Mouse (Mus musculus) lung, postnatal 14 days (tissue): ENCODE data around the gene Fgf5.

Source experiments
- DNase-seq: peaks from one replicate; pipeline ENCODE4 v3.0.0; 2021

The Fgf5 gene

DNA sequence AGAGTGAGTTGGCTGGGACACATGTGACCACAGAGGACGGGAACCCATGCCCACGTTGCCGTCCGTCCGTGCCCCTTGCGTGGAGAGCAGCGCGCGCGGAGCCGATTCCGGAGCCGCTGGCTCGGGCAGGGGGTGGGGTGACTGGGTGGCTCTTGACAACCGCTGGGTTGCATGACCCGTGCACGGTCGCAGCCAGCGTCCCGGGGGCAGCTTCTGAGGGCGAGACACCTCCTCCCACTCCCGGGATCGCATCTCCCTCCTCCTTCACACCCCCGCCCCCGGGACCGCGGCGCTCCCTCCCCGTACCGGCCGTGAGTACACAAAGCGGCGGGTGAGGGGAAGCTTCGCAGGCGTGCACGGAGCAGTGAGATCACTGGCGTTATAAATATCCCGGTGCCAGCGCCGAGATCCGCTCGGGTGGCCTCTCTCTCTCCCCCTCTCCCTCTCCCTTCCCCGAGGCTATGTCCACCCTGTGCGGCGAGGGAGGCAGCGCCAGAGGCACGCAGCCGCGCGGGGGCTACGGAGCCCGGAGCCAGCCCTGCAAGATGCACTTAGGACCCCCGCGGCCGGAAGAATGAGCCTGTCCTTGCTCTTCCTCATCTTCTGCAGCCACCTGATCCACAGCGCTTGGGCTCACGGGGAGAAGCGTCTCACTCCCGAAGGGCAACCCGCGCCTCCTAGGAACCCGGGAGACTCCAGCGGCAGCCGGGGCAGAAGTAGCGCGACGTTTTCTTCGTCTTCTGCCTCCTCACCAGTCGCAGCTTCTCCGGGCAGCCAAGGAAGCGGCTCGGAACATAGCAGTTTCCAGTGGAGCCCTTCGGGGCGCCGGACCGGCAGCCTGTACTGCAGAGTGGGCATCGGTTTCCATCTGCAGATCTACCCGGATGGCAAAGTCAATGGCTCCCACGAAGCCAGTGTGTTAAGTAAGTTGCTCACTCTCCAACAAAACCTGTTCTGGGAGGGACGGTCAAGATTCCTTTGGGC, at the start of gene Fgf5:
Gene Fgf5, plus strand, starts transcription at position 347 of the 984 bp plus-strand sequence.
- peak; percentile 19 for DNase-seq

- DNase-seq, result no peak
These were observed 41.5 kb upstream of the Fgf5 start for GRCm38 (mm10) chr5:98212501-98212900.

GRCm38 (mm10) chr5:98221956-98222355, 32.0 kb upstream of the Fgf5 start:
- DNase-seq, result no peak

GRCm38 (mm10) chr5:98226710-98227109, 27.3 kb upstream of the Fgf5 start:
- no peak for DNase-seq

DNA sequence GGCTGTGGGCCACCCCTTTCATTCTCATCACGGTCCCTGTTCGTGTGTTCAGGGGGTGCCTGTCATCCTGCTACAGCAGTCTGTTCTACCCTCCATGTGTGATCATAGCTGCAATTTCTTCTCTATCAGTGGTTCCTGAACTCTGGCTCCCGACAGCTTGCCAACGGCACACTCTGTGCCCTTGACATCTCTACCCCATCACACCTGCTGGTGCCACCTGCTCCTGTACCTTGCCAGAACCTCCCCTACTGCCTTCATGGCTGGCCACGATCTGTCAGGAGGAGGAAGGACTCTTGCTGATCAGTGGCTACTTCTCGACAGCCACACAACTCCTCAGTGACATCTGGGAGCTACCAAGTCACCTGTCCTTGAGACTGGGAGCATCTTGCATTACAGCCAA, 24.5 kb upstream of the Fgf5 start:
- no peak for DNase-seq

GRCm38 (mm10) chr5:98238466-98238865, 15.5 kb upstream of the Fgf5 start:
- DNase-seq, result no peak

GRCm38 (mm10) chr5:98241322-98241829, 12.6 kb upstream of the Fgf5 start:
- DNase-seq, result no peak

DNA sequence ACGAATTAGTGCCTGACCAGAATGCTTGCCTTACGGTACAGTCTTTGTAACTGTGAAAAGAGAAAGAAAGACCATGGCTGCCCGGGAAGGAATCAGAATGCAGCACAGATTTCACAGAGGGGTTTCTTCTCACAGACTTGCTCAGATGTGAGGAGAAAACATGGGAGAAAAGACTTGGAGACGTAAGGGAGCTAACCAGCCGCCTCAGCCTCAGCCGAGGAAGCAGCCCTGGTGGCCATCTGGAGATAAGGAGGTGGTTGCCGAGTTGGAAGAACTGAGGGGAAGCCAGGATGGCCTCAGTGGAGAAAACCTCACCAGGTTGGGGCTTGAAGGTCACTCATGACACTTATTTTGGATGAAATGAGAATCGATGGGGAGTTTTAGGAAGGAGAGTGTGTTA, 8.7 kb upstream of the Fgf5 start:
- DNase-seq, result no peak

GRCm38 (mm10) chr5:98245976-98246375, 8.0 kb upstream of the Fgf5 start:
- DNase-seq, result no peak

DNA sequence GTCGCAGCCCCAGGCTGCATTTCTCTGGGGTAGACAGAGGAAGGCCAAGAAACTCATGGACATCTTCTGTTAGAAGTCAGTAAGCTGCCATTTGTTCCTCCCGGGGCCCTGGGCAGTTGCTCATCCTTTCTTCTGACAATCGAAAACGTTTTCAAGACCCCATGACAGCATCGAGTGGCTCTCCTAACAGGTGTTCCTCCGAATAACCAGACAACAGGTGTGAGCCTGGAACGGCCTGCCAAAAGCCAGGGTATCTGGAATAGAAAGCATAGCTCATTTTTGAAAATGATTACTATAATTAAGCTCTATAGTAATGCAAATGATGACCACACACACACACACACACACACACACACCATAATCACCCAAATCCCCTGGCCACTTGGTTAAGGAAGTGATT, 7.2 kb upstream of the Fgf5 start:
- DNase-seq, result no peak

GRCm38 (mm10) chr5:98247516-98247915, 6.5 kb upstream of the Fgf5 start:
- no peak for DNase-seq

DNA sequence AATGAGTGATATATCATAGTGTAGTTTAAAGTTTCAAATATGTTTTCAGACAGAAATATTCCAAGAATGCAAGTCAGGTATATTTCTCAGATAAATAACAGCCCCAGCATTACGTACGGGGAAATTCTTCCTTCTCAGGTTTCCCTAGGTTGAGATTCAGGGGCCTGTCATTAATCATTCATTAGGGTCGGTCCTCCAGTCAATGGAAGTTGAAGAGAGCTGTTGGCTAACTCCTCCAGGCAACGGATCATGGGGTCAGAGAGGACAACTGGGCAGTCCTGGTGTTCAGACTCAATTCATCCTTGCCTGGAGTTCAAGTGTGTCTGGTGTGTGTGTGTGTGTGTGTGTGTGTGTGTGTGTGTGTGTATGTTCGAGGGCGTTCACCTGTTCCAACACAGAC, 837 bp upstream of the Fgf5 start:
- DNase-seq, result no peak

DNA sequence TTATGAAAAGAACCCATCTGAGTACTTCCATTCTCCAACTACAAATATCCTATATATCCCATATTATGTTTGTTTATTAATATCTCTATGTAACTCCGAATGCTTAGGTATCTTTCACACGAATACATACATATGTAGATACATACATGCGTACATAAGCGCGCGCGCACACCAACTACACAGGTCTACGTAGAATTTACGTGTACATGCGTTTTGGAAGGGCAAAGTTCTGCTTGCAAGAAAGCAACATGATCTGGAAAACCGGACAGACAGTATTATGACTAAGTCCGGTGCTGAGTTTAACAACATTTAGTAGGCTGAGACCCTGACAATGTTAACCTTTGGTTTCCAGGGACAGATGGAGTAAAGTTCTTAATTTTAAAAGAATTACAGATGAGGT, 1.2 kb downstream of the Fgf5 start:
- DNase-seq, result no peak

GRCm38 (mm10) chr5:98255760-98256490, 1.9 kb downstream of the Fgf5 start:
- DNase-seq, result no peak

- no peak for DNase-seq
These were observed 21.4 kb downstream of the Fgf5 start for GRCm38 (mm10) chr5:98275318-98275818.

- no peak for DNase-seq
These were observed 28.0 kb downstream of the Fgf5 start for GRCm38 (mm10) chr5:98281993-98282392.

DNA sequence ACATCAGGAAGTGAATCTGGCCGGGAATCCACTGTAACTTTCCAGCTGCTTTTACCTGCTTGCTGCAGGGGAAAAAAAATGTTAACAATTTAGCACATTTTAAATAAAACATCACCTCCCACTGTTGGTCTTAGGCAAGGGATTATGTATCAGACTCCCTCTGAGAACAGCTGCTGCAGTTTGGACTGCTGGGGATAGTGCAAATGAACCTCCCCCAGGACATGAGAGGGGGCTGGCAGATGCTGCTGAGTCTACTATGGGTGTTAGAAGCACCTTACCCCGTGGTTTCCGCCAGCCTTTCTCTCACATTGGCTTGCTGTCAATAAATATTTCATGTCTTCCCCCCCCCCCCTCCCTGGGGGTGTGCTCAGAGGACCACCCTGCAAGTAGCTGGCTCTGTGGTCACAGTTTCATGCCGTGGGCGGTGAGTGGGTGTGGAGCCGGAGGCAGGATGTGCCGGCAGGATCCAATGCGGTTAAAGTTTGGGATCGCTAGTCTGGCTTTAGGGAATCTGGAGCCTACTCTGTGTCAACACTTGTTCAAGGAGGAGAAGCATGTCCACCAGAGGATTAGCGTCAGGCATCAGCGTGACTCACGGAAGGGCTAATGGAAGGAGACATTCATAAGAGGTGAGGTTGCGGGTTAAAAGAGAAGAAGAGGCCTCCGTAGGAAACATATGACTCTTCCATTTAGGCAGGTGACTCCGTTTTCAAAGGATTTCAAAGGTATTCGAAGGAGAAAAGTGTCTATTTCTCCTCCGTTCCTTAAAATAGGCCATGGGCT, 29.9 kb downstream of the Fgf5 start:
- no peak for DNase-seq

DNA sequence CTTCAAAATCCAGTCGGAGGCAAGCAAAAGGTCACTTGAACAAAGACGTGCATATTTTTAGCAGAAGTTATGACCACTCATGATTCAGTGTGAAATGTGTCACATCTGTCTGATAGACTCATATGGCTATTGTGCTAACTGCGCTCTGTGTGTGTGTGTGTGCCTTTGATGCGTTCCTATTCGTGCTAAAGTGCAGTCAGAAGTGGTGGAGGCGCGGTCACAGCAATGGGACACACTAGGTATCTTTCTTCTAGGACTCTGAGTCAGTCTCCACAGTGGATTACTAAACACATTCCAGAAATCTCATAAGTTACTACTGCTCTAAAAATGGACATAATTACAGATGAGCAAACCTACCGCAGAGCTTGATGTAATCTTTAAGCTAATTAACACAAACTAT, 36.7 kb downstream of the Fgf5 start:
- no peak for DNase-seq

GRCm38 (mm10) chr5:98292388-98293048, 38.5 kb downstream of the Fgf5 start:
- DNase-seq, result no peak

- DNase-seq, result no peak
These were observed 39.2 kb downstream of the Fgf5 start for GRCm38 (mm10) chr5:98293049-98293715.

- no peak for DNase-seq
These were observed 46.1 kb downstream of the Fgf5 start for GRCm38 (mm10) chr5:98300079-98300478.

DNA sequence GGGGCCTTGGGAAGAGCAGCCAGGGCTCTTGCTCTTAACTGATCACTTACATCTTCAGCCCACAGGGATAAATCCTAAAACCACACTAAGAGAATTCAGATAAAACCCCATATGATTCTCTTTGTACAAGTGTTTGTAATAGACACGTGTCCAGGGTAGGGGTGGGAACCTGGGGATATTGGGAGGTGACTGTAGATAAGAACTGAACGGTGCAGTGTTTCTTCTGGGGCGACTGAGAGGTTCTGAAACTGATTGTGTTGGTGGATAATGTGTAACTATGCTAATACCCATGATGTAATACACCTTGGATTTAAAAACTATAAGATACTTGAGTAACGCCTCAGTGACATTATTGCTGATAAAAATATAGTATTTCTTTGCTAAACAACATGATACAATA, 51.7 kb downstream of the Fgf5 start:
- no peak for DNase-seq
